Mouse (Mus musculus): ENCODE results near the gene Sf3b4. TPM values are rescaled to one million over a fixed set of nuclear protein-coding genes. Genes with fewer than 3 reads are reported as not detected.
A peak's percentile ranks its signal among the peaks of the same experiment; 100 is the strongest.

Sf3b4 gene
- polyA plus RNA-seq, 1 experiment from 2014 or later = 190 TPM

- Histone ChIP-seq H3K4me2 (replicated peaks) (peak overlapping the region; percentile 57), H3K27me3 (no peaks in the 10 kb centered on the region), H3K9me3 (no peaks in the 10 kb centered on the region), H3K36me3 (no peaks in the 10 kb centered on the region), H3K9ac (no peak overlapping the region), H3K4me3 (no peak overlapping the region), H3K4me1 (peaks cover 18% of the 10 kb centered on the region), H3K27ac (no peak overlapping the region)
- no peak for ATAC-seq (ENCODE audit: insufficient number of reproducible peaks, insufficient read depth, low FRiP score, low TSS enrichment)
- WGBS = 93% methylated on average over 4 of the region's 4 CpGs
Measured at GRCm38 (mm10) chr3:96222774-96223173, 50.6 kb downstream of the Sf3b4 start.

GRCm38 (mm10) chr3:96225421-96225820 lies 53.3 kb downstream of the Sf3b4 start:
- no peak for ATAC-seq (ENCODE audit: insufficient number of reproducible peaks, insufficient read depth, low FRiP score, low TSS enrichment)
- no peak overlapping the region for H3K27ac ChIP-seq
- WGBS = 31% methylated on average over 2 of the region's 2 CpGs
- H3K4me3 ChIP-seq = no peak overlapping the region
- peaks cover 12% of the 10 kb centered on the region for H3K4me1 ChIP-seq
- no peak overlapping the region; the same call in 1 of the 2 replicates for H3K4me2 ChIP-seq (replicated peaks)
- no peaks in the 10 kb centered on the region for H3K27me3 ChIP-seq
- H3K9me3 ChIP-seq = no peaks in the 10 kb centered on the region
- H3K9ac ChIP-seq = no peak overlapping the region
- no peaks in the 10 kb centered on the region for H3K36me3 ChIP-seq

Small RNAs within 50 kb of the gene (microRNA-seq; reads per million reads assigned to microRNA genes)
- not detected for gene Gm44492

Other genes starting within 250 kb of the Sf3b4 start
- gene Anp32e, start 243.1 kb upstream of the Sf3b4 start, polyA plus RNA-seq (2016; fragmentation: Nextera tagmentation; extraction: Ambion mirVana) = 241 and 287 TPM in 2 replicates
- 71.9 and 85.9 TPM in 2 replicates for gene Plekho1, start 176.3 kb upstream of the Sf3b4 start, polyA plus RNA-seq (2016; fragmentation: Nextera tagmentation; extraction: Ambion mirVana)
- 43.3 and 43.6 TPM in 2 replicates for gene Vps45, start 113.9 kb upstream of the Sf3b4 start, polyA plus RNA-seq (2016; fragmentation: Nextera tagmentation; extraction: Ambion mirVana)
- gene Otud7b, start 67.8 kb upstream of the Sf3b4 start, polyA plus RNA-seq (2016; fragmentation: Nextera tagmentation; extraction: Ambion mirVana) = 20.2 and 20.6 TPM in 2 replicates
- gene Mtmr11, start 10.3 kb upstream of the Sf3b4 start, polyA plus RNA-seq (2016; fragmentation: Nextera tagmentation; extraction: Ambion mirVana) = 37.1 and 39.5 TPM in 2 replicates
- 8.6 and 9.2 TPM in 2 replicates for gene Sv2a, start 8.8 kb downstream of the Sf3b4 start, polyA plus RNA-seq (2016; fragmentation: Nextera tagmentation; extraction: Ambion mirVana)
- gene Bola1, start 47.4 kb downstream of the Sf3b4 start, polyA plus RNA-seq (2016; fragmentation: Nextera tagmentation; extraction: Ambion mirVana) = 52.6 and 53.3 TPM in 2 replicates
- 1.5 and 1.6 TPM in 2 replicates for gene Hist2h2ab, start 47.5 kb downstream of the Sf3b4 start, polyA plus RNA-seq (2016; fragmentation: Nextera tagmentation; extraction: Ambion mirVana)
- gene Hist2h2ac, start 48.5 kb downstream of the Sf3b4 start, polyA plus RNA-seq (2016; fragmentation: Nextera tagmentation; extraction: Ambion mirVana) = 12.2 and 12.5 TPM in 2 replicates
- gene Hist2h2be, start 48.8 kb downstream of the Sf3b4 start, polyA plus RNA-seq (2016; fragmentation: Nextera tagmentation; extraction: Ambion mirVana) = 10.6 and 11.7 TPM in 2 replicates
- 7.1 and 8.2 TPM in 2 replicates for gene Hist2h3c2, start 66.8 kb downstream of the Sf3b4 start, polyA plus RNA-seq (2016; fragmentation: Nextera tagmentation; extraction: Ambion mirVana)
- 45.4 and 60.5 TPM in 2 replicates for gene Hist2h2aa2, start 67.9 kb downstream of the Sf3b4 start, polyA plus RNA-seq (2016; fragmentation: Nextera tagmentation; extraction: Ambion mirVana)
- gene Hist2h2aa1, start 73.2 kb downstream of the Sf3b4 start, polyA plus RNA-seq (2016; fragmentation: Nextera tagmentation; extraction: Ambion mirVana) = 19.8 and 19.9 TPM in 2 replicates
- 0.83 TPM in 1 of 2 replicates, not detected in the other for gene Hist2h3c1, start 74.4 kb downstream of the Sf3b4 start, polyA plus RNA-seq (2016; fragmentation: Nextera tagmentation; extraction: Ambion mirVana)
- gene Hist2h4, start 91.0 kb downstream of the Sf3b4 start, polyA plus RNA-seq (2016; fragmentation: Nextera tagmentation; extraction: Ambion mirVana) = 13.6 and 17.2 TPM in 2 replicates
- gene Hist2h3b, start 96.3 kb downstream of the Sf3b4 start, polyA plus RNA-seq (2016; fragmentation: Nextera tagmentation; extraction: Ambion mirVana) = 92.4 and 92.9 TPM in 2 replicates
- 22.1 and 22.4 TPM in 2 replicates for gene Hist2h2bb, start 97.4 kb downstream of the Sf3b4 start, polyA plus RNA-seq (2016; fragmentation: Nextera tagmentation; extraction: Ambion mirVana)
- 0.84 and 1.6 TPM in 2 replicates for gene Fcgr1, start 121.6 kb downstream of the Sf3b4 start, polyA plus RNA-seq (2016; fragmentation: Nextera tagmentation; extraction: Ambion mirVana)